Mouse (Mus musculus) limb, embryonic 12.5 days (tissue): ENCODE measurements around the gene Lect2. TPM values are rescaled to one million over a fixed set of nuclear protein-coding genes. Genes with fewer than 3 reads are reported as not detected.

Experiments
- ATAC-seq: fragments of 200-750 bp; cut with Nextera tagmentation; 2 replicates; pipeline ENCODE4 v1.8.0; 2017; ENCODE audit warnings: low read depth, moderate TSS enrichment; ENCODE audit not compliant: insufficient number of reproducible peaks, insufficient read depth, low FRiP score, low TSS enrichment
- H3K27ac ChIP-seq: fragments of 300-500 bp; sonication (generic); 2 replicates; pipeline ENCODE4 v1.5.1; 2016; ENCODE audit warnings: mild to moderate bottlenecking, moderate library complexity
- H3K27me3 ChIP-seq: fragments of 300-500 bp; sonication (generic); 2 replicates; pipeline ENCODE4 v1.6.1; 2016; ENCODE audit warnings: mild to moderate bottlenecking, moderate library complexity
- H3K36me3 ChIP-seq: fragments of 300-500 bp; sonication (generic); 2 replicates; pipeline ENCODE4 v1.6.1; 2016; ENCODE audit warnings: mild to moderate bottlenecking, moderate library complexity
- H3K4me1 ChIP-seq: fragments of 300-500 bp; sonication (generic); replicated peaks from 2 replicates; pipeline ENCODE4 v1.6.1; 2016
- H3K4me2 ChIP-seq: fragments of 300-500 bp; sonication (generic); 2 replicates; pipeline ENCODE4 v1.6.1; 2016; ENCODE audit warnings: mild to moderate bottlenecking, moderate library complexity
- H3K4me3 ChIP-seq: fragments of 300-500 bp; sonication (generic); replicated peaks from 2 replicates; pipeline ENCODE4 v1.5.1; 2016; ENCODE audit warnings: mild to moderate bottlenecking
- H3K9ac ChIP-seq: fragments of 300-500 bp; sonication (generic); replicated peaks from 2 replicates; pipeline ENCODE4 v1.6.1; 2016; ENCODE audit warnings: mild to moderate bottlenecking, moderate library complexity
- H3K9me3 ChIP-seq: fragments of 300-500 bp; sonication (generic); 2 replicates; pipeline ENCODE4 v1.6.1; 2016; ENCODE audit warnings: mild to moderate bottlenecking, moderate library complexity
- WGBS: fragments of 180-500 bp; shearing (Covaris S2); methylation state at CpG from one replicate; pipeline ENCODE4 v1.1.7; 2016; 5-methylcytosine and 5-hydroxymethylcytosine counted together
- polyA plus RNA-seq: library from polyadenylated mRNA; unstranded; fragments of >200 nt; fragmentation: Nextera tagmentation; extraction: Ambion mirVana; gene quantifications from 2 replicates; pipeline ENCODE4 v1.2.1, GENCODE M21; 2016

The Lect2 gene
- polyA plus RNA-seq, 1 experiment from 2014 or later = not detected

GRCm38 (mm10) chr13:56501866-56502420 lies 46.4 kb downstream of the Lect2 start:
- Histone ChIP-seq H3K9ac (no peak overlapping the region), H3K9me3 (no peaks in the 10 kb centered on the region), H3K4me2 (no peak overlapping the region), H3K36me3 (no peaks in the 10 kb centered on the region), H3K27me3 (no peaks in the 10 kb centered on the region), H3K27ac (no peak overlapping the region), H3K4me3 (no peak overlapping the region), H3K4me1 (no peaks in the 10 kb centered on the region)
- 66% methylated on average over 6 of the region's 6 CpGs for WGBS
- no peak for ATAC-seq

GRCm38 (mm10) chr13:56500636-56501035 lies 47.7 kb downstream of the Lect2 start:
- no peak overlapping the region for H3K27ac ChIP-seq
- H3K9ac ChIP-seq = no peak overlapping the region
- no peaks in the 10 kb centered on the region for H3K36me3 ChIP-seq
- no peak for ATAC-seq
- H3K4me2 ChIP-seq = no peak overlapping the region
- no peaks in the 10 kb centered on the region for H3K27me3 ChIP-seq
- 85% methylated on average over 8 of the region's 8 CpGs for WGBS
- H3K4me3 ChIP-seq = no peak overlapping the region
- no peaks in the 10 kb centered on the region for H3K9me3 ChIP-seq
- no peaks in the 10 kb centered on the region for H3K4me1 ChIP-seq

DNA sequence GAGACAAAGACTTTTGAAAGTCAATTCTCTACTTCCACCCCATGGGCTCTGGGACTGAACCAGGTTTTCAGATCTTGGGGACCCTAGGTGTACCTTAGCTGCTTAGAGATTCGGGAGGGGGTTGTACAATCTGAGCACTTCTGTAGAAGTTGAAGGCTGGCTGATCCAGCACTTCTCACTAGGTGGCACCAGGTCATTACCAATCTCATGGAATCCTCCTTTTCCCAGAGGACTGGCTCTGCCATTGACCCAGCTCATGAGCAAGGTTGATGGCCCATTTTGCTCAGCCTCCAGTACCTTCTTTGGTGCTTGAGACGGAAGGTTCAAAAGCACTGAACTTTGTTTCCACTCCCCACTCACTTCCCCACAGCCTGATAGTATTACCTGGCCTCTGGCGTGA lies 48.2 kb downstream of the Lect2 start:
- no peak overlapping the region for H3K4me2 ChIP-seq
- H3K4me1 ChIP-seq = no peaks in the 10 kb centered on the region
- no peaks in the 10 kb centered on the region for H3K9me3 ChIP-seq
- H3K4me3 ChIP-seq = no peak overlapping the region
- no peak overlapping the region for H3K27ac ChIP-seq
- H3K36me3 ChIP-seq = no peaks in the 10 kb centered on the region
- WGBS = 79% methylated on average over 3 of the region's 3 CpGs
- ATAC-seq = no peak
- no peak overlapping the region for H3K9ac ChIP-seq
- no peaks in the 10 kb centered on the region for H3K27me3 ChIP-seq

DNA sequence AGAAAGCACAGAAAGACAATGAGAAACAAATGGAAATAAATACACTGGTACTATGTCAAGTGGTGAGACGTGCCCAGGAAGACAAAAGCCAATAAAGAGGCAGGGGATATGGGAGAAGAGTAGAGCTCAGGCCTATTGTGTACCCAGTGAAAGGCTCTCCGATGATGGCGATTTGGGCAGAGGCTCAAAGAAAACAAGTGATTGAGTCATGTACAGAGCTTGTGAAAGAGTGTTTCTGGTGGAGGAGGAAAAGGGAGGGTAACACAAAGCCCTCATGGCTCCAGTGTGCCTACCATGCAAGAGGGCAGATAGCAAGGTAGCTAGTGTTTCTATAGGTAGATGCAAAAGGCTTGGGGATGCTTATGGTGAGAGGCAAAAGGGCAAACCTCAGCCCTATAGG lies 53.9 kb downstream of the Lect2 start:
- Histone ChIP-seq H3K27me3 (no peaks in the 10 kb centered on the region), H3K36me3 (no peaks in the 10 kb centered on the region), H3K4me3 (no peak overlapping the region), H3K9ac (no peak overlapping the region), H3K27ac (no peak overlapping the region), H3K4me1 (no peaks in the 10 kb centered on the region), H3K9me3 (no peaks in the 10 kb centered on the region), H3K4me2 (no peak overlapping the region)
- WGBS = 78% methylated on average over 3 of the region's 3 CpGs
- ATAC-seq = no peak

Other genes starting within 250 kb of the Lect2 start
- gene Gm3045, start 121.9 kb downstream of the Lect2 start, polyA plus RNA-seq = not detected in 2 replicates
- gene Slc25a48, start 110.1 kb downstream of the Lect2 start, polyA plus RNA-seq = 0.10 TPM in 2 replicates
- not detected in 2 replicates for gene Il9, start 66.3 kb downstream of the Lect2 start, polyA plus RNA-seq
- 2.8 TPM in 2 replicates for gene Fbxl21, start 26.0 kb downstream of the Lect2 start, polyA plus RNA-seq
- 111 and 113 TPM in 2 replicates for gene Tgfbi, start 61.0 kb upstream of the Lect2 start, polyA plus RNA-seq
- 52.6 and 56.3 TPM in 2 replicates for gene Smad5, start 154.5 kb upstream of the Lect2 start, polyA plus RNA-seq
- not detected in 2 replicates for gene Gm45623, start 205.3 kb upstream of the Lect2 start, polyA plus RNA-seq